20 mouse cellular contexts compared by ENCODE assay signal in genomic region chr1:21773931-21774330, GRCm38 (mm10).
DNase-seq lines count a peak whose midpoint lies in the region; ATAC-seq lines count a peak whose summit lies in the region.
"Had no signal": no experiment of that assay in that cellular context is flagged by ENCODE, and none has a peak within 500 bp of the region (broad histone marks: within the 10 kb centered on the region; RNA-seq: fewer than 3 reads in every experiment).

No protein-coding gene starts in this region.

- H3K4me3 ChIP-seq in hindbrain, embryonic 11.5 days (ENCODE audit: low read depth, low read length), result no peak overlapping the region
- H3K4me3 ChIP-seq: embryonic facial prominence, embryonic 15.5 days; hindbrain, embryonic 10.5 days; limb, embryonic 13.5 days; liver, embryonic 12.5 days had no signal

- peak; percentile 1 for DNase-seq in embryo, embryonic 10.5 days (ENCODE audit: low spot score)
- DNase-seq in embryo, embryonic 11 days, result no peak
- DNase-seq in urinary bladder, postnatal 14 days (ENCODE audit: low spot score), result peak; percentile 8
- DNase-seq in urinary bladder, postnatal 10 days (ENCODE audit: low spot score), result no peak
- DNase-seq in lung, postnatal 10 days, result peak; percentile 20
- DNase-seq in thymus, postnatal 36 days, result no peak
- DNase-seq in hindbrain, embryonic 11.5 days (ENCODE audit: low spot score), result no peak
- DNase-seq: adrenal gland, postnatal 14 days; cerebellum, adult 11 months; cerebellum, postnatal 36 days; kidney, adult 11 months; layer of hippocampus, adult 9-11 months; midbrain, embryonic 14.5 days; right cerebral cortex, postnatal 14 days had no signal

- no peak overlapping the region for H3K4me2 ChIP-seq in hindbrain, embryonic 11.5 days (replicated peaks; ENCODE audit: low read depth, low read length)
- H3K4me2 ChIP-seq: embryonic facial prominence, embryonic 15.5 days; heart, embryonic 11.5 days; limb, embryonic 13.5 days; liver, embryonic 12.5 days had no signal

- H3K9ac ChIP-seq in hindbrain, embryonic 11.5 days (ENCODE audit: low read depth, low read length), result no peak overlapping the region
- H3K9ac ChIP-seq: embryonic facial prominence, embryonic 15.5 days; limb, embryonic 13.5 days; liver, embryonic 12.5 days had no signal

- ATAC-seq in hindbrain, embryonic 11.5 days (ENCODE audit: low FRiP score), result no peak
- ATAC-seq: CD4-positive, CD25-positive, alpha-beta regulatory T cell, adult 4 months; liver, embryonic 12.5 days had no signal

- H3K4me1 ChIP-seq in hindbrain, embryonic 11.5 days (replicated peaks; ENCODE audit: control insufficient read depth, insufficient read depth, low read length), result no peaks in the 10 kb centered on the region
- H3K4me1 ChIP-seq: embryonic facial prominence, embryonic 15.5 days; hindbrain, embryonic 10.5 days; limb, embryonic 13.5 days; liver, embryonic 12.5 days had no signal

- no peaks in the 10 kb centered on the region for H3K9me3 ChIP-seq in hindbrain, embryonic 11.5 days (ENCODE audit: control insufficient read depth, low read length)
- H3K9me3 ChIP-seq: embryonic facial prominence, embryonic 15.5 days; hindbrain, embryonic 10.5 days; limb, embryonic 13.5 days; liver, embryonic 12.5 days had no signal

- H3K27me3 ChIP-seq in hindbrain, embryonic 11.5 days (ENCODE audit: control insufficient read depth, insufficient read depth, low read length), result no peaks in the 10 kb centered on the region
- H3K27me3 ChIP-seq: embryonic facial prominence, embryonic 15.5 days; limb, embryonic 13.5 days; liver, embryonic 12.5 days had no signal

- 87% methylated on average over 5 of the region's 5 CpGs for WGBS in hindbrain, embryonic 11.5 days

- no peak overlapping the region for H3K27ac ChIP-seq in hindbrain, embryonic 11.5 days (ENCODE audit: low read depth, low read length)
- H3K27ac ChIP-seq: embryonic facial prominence, embryonic 15.5 days; hindbrain, embryonic 10.5 days; limb, embryonic 13.5 days; liver, embryonic 12.5 days had no signal

- no peaks in the 10 kb centered on the region for H3K36me3 ChIP-seq in hindbrain, embryonic 11.5 days (ENCODE audit: control insufficient read depth, insufficient read depth, low read length)
- H3K36me3 ChIP-seq: embryonic facial prominence, embryonic 15.5 days; hindbrain, embryonic 10.5 days; limb, embryonic 13.5 days; liver, embryonic 12.5 days had no signal

Comparison
In these comparisons a context has a peak if more than half of its experiments do, and no peak if none do; other contexts are left out.
1. DNase-seq: peak in embryo, embryonic 10.5 days (single experiment), urinary bladder, postnatal 14 days (single experiment) and lung, postnatal 10 days (single experiment); none in embryo, embryonic 11 days (single experiment), urinary bladder, postnatal 10 days (single experiment), thymus, postnatal 36 days (0 of 2) and hindbrain, embryonic 11.5 days (single experiment).